Mouse (Mus musculus) G1E (cell line): ENCODE results near the gene Unc50.

Experiments used
- GATA1 ChIP-seq: IDR thresholded peaks from 2 replicates; pipeline ENCODE4 v1.6.1; 2012; ENCODE audit warnings: borderline replicate concordance, low read length, inconsistent platforms, mixed read lengths
- TAL1 ChIP-seq: conservative IDR thresholded peaks from 2 replicates; pipeline ENCODE4 v1.6.1; 2012; ENCODE audit warnings: low read depth, low read length, inconsistent platforms, mixed read lengths

- TF ChIP-seq TAL1 = no peak
- TF ChIP-seq GATA1 = no peak
Measured at GRCm38 (mm10) chr1:37480731-37481130, 50.8 kb downstream of the Unc50 start.
